Mouse (Mus musculus): ENCODE measurements around the gene Spata13.

Spata13 gene

GRCm38 (mm10) chr14:60639195-60639594, 5.4 kb downstream of the Spata13 start:
- no peak for DNase-seq (ENCODE audit: inconsistent ontology term)

DNA sequence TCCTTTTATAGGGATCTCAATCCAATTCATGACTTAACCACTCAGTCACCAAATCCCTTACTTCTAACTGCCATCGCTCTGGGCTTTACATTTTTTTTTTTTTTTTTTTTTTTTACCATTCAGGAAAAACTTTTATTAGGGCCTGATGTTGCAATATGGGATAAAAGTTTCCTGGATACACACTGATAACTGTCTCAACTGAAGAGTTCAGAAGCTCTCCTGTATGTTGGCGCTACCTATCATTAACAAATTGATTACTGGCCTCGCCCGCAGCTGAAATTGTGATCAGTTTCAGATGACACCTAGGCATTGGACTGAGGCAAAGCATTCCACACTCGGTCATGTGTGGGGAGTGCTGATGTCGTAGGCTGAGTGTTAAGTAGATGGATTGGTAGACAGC, 7.3 kb downstream of the Spata13 start:
- DNase-seq (ENCODE audit: inconsistent ontology term): no peak

DNA sequence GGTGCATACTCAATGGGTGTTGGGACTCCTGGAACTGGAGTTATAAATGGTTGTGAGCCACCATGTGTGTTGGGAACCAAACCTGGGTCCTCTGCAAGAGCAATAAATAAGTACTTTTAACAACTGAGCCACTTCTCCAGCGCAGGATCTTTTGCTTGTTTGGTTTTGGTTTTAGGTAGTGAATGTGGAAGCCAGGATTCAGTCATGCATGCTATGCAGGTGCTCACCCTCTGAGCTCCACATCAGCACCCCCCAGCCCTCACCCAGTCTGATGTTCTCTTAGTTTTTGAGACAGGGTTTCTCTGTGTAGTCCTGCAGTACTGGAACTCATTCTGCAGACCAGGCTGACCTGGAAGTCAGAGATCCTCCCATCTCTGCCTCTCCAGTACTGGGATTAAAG, 8.3 kb downstream of the Spata13 start:
- DNase-seq (ENCODE audit: inconsistent ontology term): no peak

- DNase-seq (ENCODE audit: inconsistent ontology term): peak; percentile 79
These were observed 9.5 kb downstream of the Spata13 start for GRCm38 (mm10) chr14:60643098-60643870.

DNA sequence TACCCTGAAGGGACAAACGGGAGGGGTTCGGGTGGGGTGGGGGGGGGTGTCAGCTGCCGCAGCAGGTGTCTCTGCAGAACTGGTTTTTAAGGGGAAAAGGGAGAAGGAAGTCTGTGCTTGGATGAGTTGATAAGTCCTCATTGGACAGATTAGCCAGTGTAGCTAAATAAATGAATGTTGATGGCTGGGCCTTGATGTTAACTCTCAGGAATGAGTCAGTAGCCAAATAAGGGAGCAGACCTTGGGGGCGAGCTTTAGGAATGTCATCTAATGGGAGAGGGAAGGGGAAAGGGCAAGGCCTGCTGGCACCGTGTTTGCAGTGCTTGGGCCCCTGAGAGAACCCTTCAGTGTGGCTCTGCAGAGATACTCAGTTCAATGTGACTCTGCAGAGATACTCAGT, 12.6 kb downstream of the Spata13 start:
- peak; percentile 65 for DNase-seq (ENCODE audit: inconsistent ontology term)

DNA sequence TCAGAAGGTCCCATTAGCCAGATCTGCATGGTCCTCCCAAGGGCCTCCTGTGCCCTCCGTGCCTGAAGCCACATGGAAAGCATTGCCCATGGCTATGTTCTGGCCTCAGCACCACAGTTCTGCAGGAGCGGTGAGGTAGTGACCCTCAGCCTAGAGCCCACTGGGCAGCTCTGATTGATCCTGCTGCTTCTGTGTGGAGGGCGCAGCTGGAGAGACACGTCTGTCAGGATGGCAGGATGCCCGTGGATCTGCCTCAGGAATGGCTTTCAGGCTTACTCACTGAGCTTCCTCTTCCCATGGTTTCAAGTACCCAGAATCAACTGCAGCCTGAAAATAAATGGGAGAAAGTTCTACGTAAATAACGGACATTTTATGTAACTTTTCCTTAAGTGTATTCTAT, 14.1 kb downstream of the Spata13 start:
- no peak for DNase-seq (ENCODE audit: inconsistent ontology term)

DNA sequence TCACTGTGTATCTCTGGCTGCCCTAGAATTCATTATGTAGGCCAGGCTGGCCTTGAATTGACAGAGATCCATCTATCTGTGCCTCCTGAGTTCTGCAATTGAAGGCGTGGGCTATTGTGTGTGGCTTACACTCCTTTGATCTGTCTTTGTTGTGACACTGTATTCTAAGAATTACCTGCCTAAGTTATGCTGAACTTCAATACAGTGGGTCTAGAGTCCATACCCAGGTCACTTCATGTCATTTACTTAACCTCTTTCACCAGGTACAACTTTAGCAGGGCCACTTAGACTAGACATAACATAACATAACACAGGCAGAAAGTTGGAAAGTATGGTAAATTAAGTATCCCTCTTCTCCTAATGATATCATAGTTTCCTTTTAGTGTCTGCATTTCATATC, 15.2 kb downstream of the Spata13 start:
- DNase-seq (ENCODE audit: inconsistent ontology term): no peak

GRCm38 (mm10) chr14:60653184-60653583, 19.4 kb downstream of the Spata13 start:
- DNase-seq (ENCODE audit: inconsistent ontology term): no peak

DNA sequence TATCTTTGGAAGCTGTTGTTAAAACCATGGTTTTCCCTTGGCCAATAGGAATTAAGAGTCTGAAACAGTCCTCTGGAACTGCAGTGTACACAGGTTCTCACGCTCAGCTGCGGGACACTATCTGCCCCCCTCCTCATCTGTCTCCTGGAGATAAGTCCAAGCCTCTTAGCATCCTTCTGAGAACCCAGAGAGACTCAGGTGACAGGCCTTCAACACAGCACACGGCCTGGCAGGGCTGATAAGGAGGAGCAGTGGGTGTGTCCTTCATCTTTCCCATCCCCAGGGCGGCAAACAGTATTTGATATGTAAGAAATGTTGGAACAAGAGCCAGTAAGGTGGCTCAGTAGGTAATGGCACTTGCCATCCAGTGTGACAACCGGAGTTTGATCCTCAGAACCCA, 20.2 kb downstream of the Spata13 start:
- DNase-seq (ENCODE audit: inconsistent ontology term): no peak

DNA sequence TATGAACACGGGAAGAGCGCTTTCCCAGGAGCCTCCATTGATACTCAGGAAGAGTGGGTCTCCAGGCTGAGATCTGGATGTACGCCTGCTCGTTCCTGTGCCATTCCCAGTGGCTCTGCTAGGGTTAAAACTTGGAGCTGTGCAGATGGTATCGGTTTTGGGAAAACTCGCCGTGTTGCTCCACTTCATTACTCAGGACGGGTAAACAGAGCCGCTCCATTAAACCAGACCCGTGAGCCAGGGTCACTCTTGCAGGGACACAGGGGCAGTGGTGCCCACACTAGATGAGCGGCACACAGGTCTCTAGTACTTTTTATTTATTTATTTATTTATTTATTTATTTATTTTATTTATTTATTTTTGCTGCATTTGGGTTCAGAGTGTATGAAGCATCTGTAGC, 20.9 kb downstream of the Spata13 start:
- no peak for DNase-seq (ENCODE audit: inconsistent ontology term)

- peak; percentile 73 for DNase-seq (ENCODE audit: inconsistent ontology term)
These were observed 22.3 kb downstream of the Spata13 start for GRCm38 (mm10) chr14:60655941-60656700.

- no peak for DNase-seq (ENCODE audit: inconsistent ontology term)
These were observed 22.9 kb downstream of the Spata13 start for GRCm38 (mm10) chr14:60656701-60657085.

- no peak for DNase-seq (ENCODE audit: inconsistent ontology term)
These were observed 24.1 kb downstream of the Spata13 start for GRCm38 (mm10) chr14:60657891-60658290.

DNA sequence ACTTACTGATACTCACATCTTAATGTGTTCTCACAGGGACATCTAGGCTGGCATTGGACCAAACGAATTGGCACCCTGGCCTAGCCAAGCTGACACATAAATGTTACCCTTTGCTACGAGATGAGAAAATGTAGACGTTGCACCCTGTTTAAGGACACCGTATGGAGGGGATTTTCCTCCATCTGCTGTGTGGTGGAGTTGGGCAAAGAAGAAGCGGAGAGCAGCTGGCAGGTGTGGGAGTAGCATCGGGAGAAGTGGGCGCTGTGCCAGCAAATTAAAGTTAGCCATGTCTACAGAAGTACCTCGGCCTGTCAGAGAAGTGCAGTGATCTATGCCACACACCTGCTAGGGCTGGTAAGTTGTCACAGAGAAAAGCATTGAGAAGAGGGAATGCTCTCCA, 25.7 kb downstream of the Spata13 start:
- no peak for DNase-seq (ENCODE audit: inconsistent ontology term)

DNA sequence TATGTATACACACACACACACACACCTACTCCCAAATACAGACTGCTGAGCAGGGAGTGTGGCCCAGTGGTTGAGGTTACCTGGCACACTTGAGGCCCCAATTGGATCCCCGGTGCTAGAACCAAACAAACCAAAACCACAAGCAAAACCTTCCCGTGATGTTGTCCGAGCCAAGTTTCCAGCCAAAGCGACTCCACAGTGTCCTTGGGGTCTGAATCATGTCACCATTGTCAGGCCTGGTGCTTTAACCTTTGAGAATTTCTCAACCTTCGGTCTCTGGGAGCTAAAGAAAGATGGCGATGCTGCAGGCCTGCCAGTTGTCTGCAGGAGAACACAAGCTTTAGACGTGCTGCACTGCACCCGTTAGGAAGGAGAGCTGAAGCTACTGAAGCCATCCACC, 26.8 kb downstream of the Spata13 start:
- no peak for DNase-seq (ENCODE audit: inconsistent ontology term)

- no peak for DNase-seq (ENCODE audit: inconsistent ontology term)
These were observed 27.5 kb downstream of the Spata13 start for GRCm38 (mm10) chr14:60661281-60661680.

- DNase-seq (ENCODE audit: inconsistent ontology term): no peak
These were observed 29.6 kb downstream of the Spata13 start for GRCm38 (mm10) chr14:60663309-60663940.

DNA sequence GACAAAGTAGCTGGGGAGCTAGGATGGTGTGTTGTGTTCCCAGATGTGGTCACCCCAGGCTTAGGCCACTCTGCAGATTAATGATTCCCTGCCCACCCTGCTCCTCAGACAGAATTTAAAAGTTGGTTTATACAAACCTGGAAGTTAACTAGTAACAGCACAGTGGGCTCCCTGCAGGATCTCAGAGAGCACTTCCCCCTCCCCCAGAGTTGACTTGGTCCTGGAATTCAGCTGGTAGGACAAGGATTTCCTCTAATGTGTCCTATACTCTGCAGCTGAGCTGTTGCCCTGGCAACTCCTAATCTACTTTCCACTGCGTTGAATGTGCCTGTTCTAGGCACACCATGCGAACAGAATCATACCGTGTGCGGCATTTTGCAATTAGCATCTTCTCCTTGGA, 30.8 kb downstream of the Spata13 start:
- no peak for DNase-seq (ENCODE audit: inconsistent ontology term)

GRCm38 (mm10) chr14:60665263-60665662, 31.5 kb downstream of the Spata13 start:
- DNase-seq (ENCODE audit: inconsistent ontology term): no peak

DNA sequence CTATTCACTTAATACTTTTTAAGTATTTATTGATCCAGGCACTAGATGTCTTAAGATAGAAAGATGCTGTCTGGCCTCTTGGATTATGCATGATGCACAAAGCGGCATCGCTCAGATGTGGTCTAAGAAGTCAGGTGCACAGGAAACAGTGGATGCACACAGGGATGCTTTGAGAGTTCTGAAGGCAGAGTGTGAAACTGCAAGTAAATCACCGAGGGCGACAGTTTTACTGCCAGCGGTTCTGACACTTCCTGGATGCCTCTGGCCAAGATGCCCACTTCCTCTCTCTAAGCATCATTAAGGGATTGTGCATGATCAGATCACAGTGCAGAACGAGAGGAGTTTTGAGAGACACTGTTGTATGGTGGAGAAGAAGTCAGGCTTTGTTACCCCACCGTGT, 32.5 kb downstream of the Spata13 start:
- no peak for DNase-seq (ENCODE audit: inconsistent ontology term)

- no peak for DNase-seq (ENCODE audit: inconsistent ontology term)
These were observed 36.4 kb downstream of the Spata13 start for GRCm38 (mm10) chr14:60670191-60670590.

DNA sequence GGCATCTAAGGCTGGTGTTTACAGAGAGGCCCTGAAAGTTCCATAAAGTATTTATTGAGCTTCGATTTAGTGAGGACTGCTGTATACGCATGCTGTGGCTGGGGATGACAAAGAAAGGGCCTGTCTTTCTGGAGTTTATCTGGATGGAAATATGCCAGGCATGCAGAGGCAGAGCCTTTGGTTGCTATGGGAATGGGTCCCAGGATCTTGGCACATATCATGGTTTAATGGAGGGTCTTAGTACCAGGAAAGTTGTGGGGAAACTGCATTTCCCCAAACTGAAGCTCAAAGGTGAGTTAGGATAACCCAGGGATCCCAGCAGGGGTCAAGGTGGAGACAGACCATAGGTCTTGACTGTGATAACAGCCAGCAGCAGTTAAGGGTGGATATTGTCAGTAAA, 37.7 kb downstream of the Spata13 start:
- DNase-seq (ENCODE audit: inconsistent ontology term): no peak

- no peak for DNase-seq (ENCODE audit: inconsistent ontology term)
These were observed 41.9 kb downstream of the Spata13 start for GRCm38 (mm10) chr14:60675697-60676096.

Data from Muller cell, postnatal 12 days (primary cell).